Mouse (Mus musculus): ENCODE results near the gene Tcap. TPM values are rescaled to one million over a fixed set of nuclear protein-coding genes. Genes with fewer than 3 reads are reported as not detected.

Tcap gene
- total RNA-seq, 2 experiments from 2014 or later, result 1,084 to 2,520 TPM

GRCm38 (mm10) chr11:98400161-98400726 lies 16.6 kb downstream of the Tcap start, which contains the start of gene Pgap3:
Pgap3 (minus strand) TSS chr11:98400490.
- intact Hi-C loops (cut with DNase I), result loop anchor here (5.0 kb wide), 1 partner anchor 37 kb away; the partner anchor contains the start of gene Mien1
- DNase-seq (ENCODE audit: low spot score), result peak; percentile 80

- intact Hi-C loops (cut with DNase I), result loop anchor here (5.0 kb wide), 1 partner anchor 36 kb away; the partner anchor contains the start of gene Mien1
- DNase-seq (ENCODE audit: low spot score), result no peak
Measured at GRCm38 (mm10) chr11:98400816-98401215, 17.2 kb downstream of the Tcap start.

GRCm38 (mm10) chr11:98406621-98407020 lies 23.0 kb downstream of the Tcap start:
- intact Hi-C loops (cut with DNase I), result no loop called here

GRCm38 (mm10) chr11:98408872-98409271 lies 25.3 kb downstream of the Tcap start:
- DNase-seq (ENCODE audit: low spot score), result no peak
- intact Hi-C loops (cut with DNase I), result no loop called here

More at GRCm38 (mm10) chr11:98406621-98407020, 23.0 kb downstream of the Tcap start:
- no peak for DNase-seq (ENCODE audit: low spot score)

- no peak for DNase-seq (ENCODE audit: low spot score)
- intact Hi-C loops (cut with DNase I), result no loop called here
Measured at GRCm38 (mm10) chr11:98409341-98409822, 25.8 kb downstream of the Tcap start.

- DNase-seq (ENCODE audit: low spot score), result peak; percentile 55
Measured at GRCm38 (mm10) chr11:98412273-98412796, 28.7 kb downstream of the Tcap start, which contains the start of gene Erbb2. Erbb2 (plus strand) TSS chr11:98412470.

GRCm38 (mm10) chr11:98412797-98413301 lies 29.2 kb downstream of the Tcap start:
- intact Hi-C loops (cut with DNase I), result no loop called here
- no peak for DNase-seq (ENCODE audit: low spot score)

More at GRCm38 (mm10) chr11:98412273-98412796, 28.7 kb downstream of the Tcap start, which contains the start of gene Erbb2:
- intact Hi-C loops (cut with DNase I), result no loop called here

GRCm38 (mm10) chr11:98413731-98414130 lies 30.1 kb downstream of the Tcap start:
- no peak for DNase-seq (ENCODE audit: low spot score)
- intact Hi-C loops (cut with DNase I), result no loop called here

- DNase-seq (ENCODE audit: low spot score), result no peak
- intact Hi-C loops (cut with DNase I), result no loop called here
Measured at GRCm38 (mm10) chr11:98414162-98414561, 30.6 kb downstream of the Tcap start.

- DNase-seq (ENCODE audit: low spot score), result no peak
- intact Hi-C loops (cut with DNase I), result no loop called here
Measured at GRCm38 (mm10) chr11:98417074-98417473, 33.5 kb downstream of the Tcap start.

GRCm38 (mm10) chr11:98418273-98418672 lies 34.7 kb downstream of the Tcap start:
- intact Hi-C loops (cut with DNase I), result no loop called here
- no peak for DNase-seq (ENCODE audit: low spot score)

- intact Hi-C loops (cut with DNase I), result no loop called here
- no peak for DNase-seq (ENCODE audit: low spot score)
Measured at GRCm38 (mm10) chr11:98418939-98419547, 35.4 kb downstream of the Tcap start.

GRCm38 (mm10) chr11:98426592-98426991 lies 43.0 kb downstream of the Tcap start:
- DNase-seq (ENCODE audit: low spot score), result no peak
- intact Hi-C loops (cut with DNase I), result no loop called here

- intact Hi-C loops (cut with DNase I), result no loop called here
- DNase-seq (ENCODE audit: low spot score), result no peak
Measured at GRCm38 (mm10) chr11:98428436-98428835, 44.8 kb downstream of the Tcap start.

- intact Hi-C loops (cut with DNase I), result no loop called here
- no peak for DNase-seq (ENCODE audit: low spot score)
Measured at GRCm38 (mm10) chr11:98431743-98432502, 48.3 kb downstream of the Tcap start.

Other genes starting within 250 kb of the Tcap start
- 10 to 100 TPM; 21.4 to 23.1 TPM for gene Fbxl20, start 233.4 kb upstream of the Tcap start, total RNA-seq (2021)
- 10 to 100 TPM; 40.0 to 40.6 TPM for gene Med1, start 190.5 kb upstream of the Tcap start, total RNA-seq (2021)
- gene Cdk12, start 180.8 kb upstream of the Tcap start, total RNA-seq (2021), result 10 to 100 TPM; 20.7 to 23.0 TPM
- gene Neurod2, start 54.2 kb upstream of the Tcap start, total RNA-seq (2021), result not detected
- gene Ppp1r1b, start 35.4 kb upstream of the Tcap start, total RNA-seq (2021), result 1 to 10 TPM; 5.3 to 5.8 TPM
- 10 to 100 TPM; 19.7 to 24.9 TPM for gene Stard3, start 25.4 kb upstream of the Tcap start, total RNA-seq (2021)
- 1 to 10 TPM; 1.3 to 1.7 TPM for gene Pnmt, start 2.6 kb downstream of the Tcap start, total RNA-seq (2021)
- gene Pgap3, start 16.7 kb downstream of the Tcap start, total RNA-seq (2021), result 1 to 10 TPM; 8.4 to 9.3 TPM
- gene Erbb2, start 28.7 kb downstream of the Tcap start, total RNA-seq (2021), result 1 to 10 TPM; 7.7 to 9.2 TPM
- gene Mien1, start 55.2 kb downstream of the Tcap start, total RNA-seq (2021), result 10 to 100 TPM; 49.0 to 54.6 TPM
- not detected for gene Grb7, start 62.6 kb downstream of the Tcap start, total RNA-seq (2021)
- under 1 TPM; 0.44 to 0.61 TPM for gene Ikzf3, start 162.2 kb downstream of the Tcap start, total RNA-seq (2021)
- gene Zpbp2, start 167.3 kb downstream of the Tcap start, total RNA-seq (2021), result not detected
- gene Ormdl3, start 203.6 kb downstream of the Tcap start, total RNA-seq (2021), result 10 to 100 TPM; 35.6 to 37.8 TPM
- not detected for gene Lrrc3c, start 214.5 kb downstream of the Tcap start, total RNA-seq (2021)
- 1 to 10 TPM; 7.2 to 7.7 TPM for gene Gm12355, start 241.8 kb downstream of the Tcap start, total RNA-seq (2021)
- 1 to 10 TPM; 2.7 to 3.3 TPM for gene Gsdma3, start 242.5 kb downstream of the Tcap start, total RNA-seq (2021)

All from heart, postnatal 25 days (tissue).